Comparison of ENCODE assay signal across 14 mouse cellular contexts in the genomic region with DNA sequence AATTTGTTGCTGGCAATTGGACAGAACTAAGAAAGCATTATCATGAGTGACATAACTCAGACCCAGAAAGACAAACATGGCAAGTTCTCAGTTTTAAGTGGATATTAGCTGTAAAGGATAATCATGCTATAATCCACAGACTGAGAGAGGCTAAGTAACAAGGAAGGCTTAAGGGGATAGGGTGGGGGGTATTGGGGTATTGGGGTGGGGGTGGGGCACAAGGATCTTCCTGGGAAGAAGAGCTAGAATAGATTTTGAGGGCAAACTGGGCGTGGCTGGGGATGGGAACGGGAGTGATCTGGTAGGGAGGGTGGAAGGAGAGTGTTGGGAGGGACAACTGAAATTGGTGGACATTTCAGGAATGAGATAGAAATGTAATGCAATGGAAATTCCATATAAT. TPM values are rescaled to one million over a fixed set of nuclear protein-coding genes. Genes with fewer than 3 reads are reported as not detected.
"Had no signal": no experiment of that assay in that cellular context is flagged by ENCODE, and none has a peak within 500 bp of the region (broad histone marks: within the 10 kb centered on the region; RNA-seq: fewer than 3 reads in every experiment).

No protein-coding gene starts in this region.

RNA-seq across cellular contexts. Expression of gene Gm21190, which starts 7.0 kb away (rescaled TPM):
- polyA plus RNA-seq: kidney, embryonic 16.5 days; large intestine, adult 2 months; limb, embryonic 10.5 days; limb, embryonic 13.5 days; liver, embryonic 12.5 days; liver, embryonic 15.5 days; lung, adult 2 months; lung, embryonic 16.5 days; macrophage; midbrain, embryonic 13.5 days; midbrain, postnatal 0 days; neural tube, embryonic 12.5 days; neural tube, embryonic 15.5 days; stomach, embryonic 15.5 days had no signal

RNA-seq across cellular contexts. Expression of gene Gm21149, which starts 45.7 kb away (rescaled TPM):
- polyA plus RNA-seq: kidney, embryonic 16.5 days; large intestine, adult 2 months; limb, embryonic 10.5 days; limb, embryonic 13.5 days; liver, embryonic 12.5 days; liver, embryonic 15.5 days; lung, embryonic 16.5 days; macrophage; midbrain, embryonic 13.5 days; midbrain, postnatal 0 days; neural tube, embryonic 12.5 days; neural tube, embryonic 15.5 days; stomach, embryonic 15.5 days had no signal

RNA-seq across cellular contexts. Expression of gene Gm21083, which starts 55.1 kb away (rescaled TPM):
- polyA plus RNA-seq: kidney, embryonic 16.5 days; large intestine, adult 2 months; limb, embryonic 10.5 days; liver, embryonic 12.5 days; liver, embryonic 15.5 days; lung, adult 2 months; lung, embryonic 16.5 days; macrophage; midbrain, embryonic 13.5 days; midbrain, postnatal 0 days; neural tube, embryonic 12.5 days; neural tube, embryonic 15.5 days; stomach, embryonic 15.5 days had no signal
